In the genomic region with DNA sequence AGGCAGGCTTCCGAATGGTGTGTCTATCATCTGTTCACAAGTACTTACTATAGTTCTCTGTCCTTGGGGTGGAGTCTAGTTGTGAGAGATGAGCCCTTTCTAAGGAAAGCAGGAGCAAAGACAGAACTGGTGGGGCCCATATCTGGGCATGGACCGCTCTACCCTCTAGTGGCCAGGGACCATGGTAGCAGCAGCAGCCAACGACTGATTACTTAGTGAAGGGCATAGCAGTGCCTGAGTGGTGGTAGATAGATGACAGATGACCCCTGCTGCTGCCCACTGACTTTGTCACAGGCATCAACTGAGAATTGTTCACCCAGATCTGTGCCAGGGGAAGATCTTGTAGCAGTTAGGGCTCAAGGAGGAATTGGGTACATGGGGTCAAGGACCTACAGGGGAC, we compare ENCODE assay signal across 9 mouse cellular contexts. TPM values are rescaled to one million over a fixed set of nuclear protein-coding genes. Genes with fewer than 3 reads are reported as not detected.
DNase-seq lines count a peak whose midpoint lies in the region; ATAC-seq and TF ChIP-seq lines count a peak whose summit lies in the region.
"Had no signal": no experiment of that assay in that cellular context is flagged by ENCODE, and none has a peak within 500 bp of the region (broad histone marks: within the 10 kb centered on the region; RNA-seq: fewer than 3 reads in every experiment).

No protein-coding gene starts in this region.

- H3K27me3 ChIP-seq in forebrain, embryonic 11.5 days (ENCODE audit: control insufficient read depth, insufficient read depth, low read length): peaks cover 9% of the 10 kb centered on the region
- H3K27me3 ChIP-seq in forebrain, embryonic 13.5 days: peaks cover 19% of the 10 kb centered on the region

- H3K9me3 ChIP-seq in forebrain, embryonic 11.5 days (ENCODE audit: control insufficient read depth, low read length): no peaks in the 10 kb centered on the region
- H3K9me3 ChIP-seq in forebrain, embryonic 13.5 days (replicated peaks): no peaks in the 10 kb centered on the region

- no peak for ATAC-seq in forebrain, embryonic 11.5 days (replicated peaks; ENCODE audit: low FRiP score)
- no peak for ATAC-seq in forebrain, embryonic 13.5 days

- no peaks in the 10 kb centered on the region for H3K4me1 ChIP-seq in forebrain, embryonic 11.5 days (replicated peaks; ENCODE audit: control insufficient read depth, insufficient read depth, low read length)
- H3K4me1 ChIP-seq in forebrain, embryonic 13.5 days: no peaks in the 10 kb centered on the region; the same call in 1 of the 2 replicates
- no peaks in the 10 kb centered on the region for H3K4me1 ChIP-seq in embryonic fibroblast, embryonic 13.5 days (ENCODE audit: control insufficient read depth, insufficient read depth, low read length)

- intact Hi-C loops in left cerebral cortex, postnatal 14 days (cut with DNase I): loop anchor here (5.0 kb wide), 1 partner anchor 44 kb away; no protein-coding TSS in a partner anchor

- no peak for TF ChIP-seq POLR2A in embryonic fibroblast, embryonic 13.5 days (IDR thresholded peaks at IDR 0.05; ENCODE audit: low read depth, low read length)

- no peak overlapping the region for H3K9ac ChIP-seq in forebrain, embryonic 11.5 days (ENCODE audit: low read length)
- no peak overlapping the region for H3K9ac ChIP-seq in forebrain, embryonic 13.5 days

- H3K4me3 ChIP-seq in forebrain, embryonic 11.5 days (ENCODE audit: low read depth, low read length): no peak overlapping the region
- no peak overlapping the region for H3K4me3 ChIP-seq in forebrain, embryonic 13.5 days
- H3K4me3 ChIP-seq in embryonic fibroblast, embryonic 13.5 days (ENCODE audit: insufficient read depth, low read length): no peak overlapping the region

- no peak overlapping the region for H3K27ac ChIP-seq in forebrain, embryonic 11.5 days (ENCODE audit: low read depth, low read length)
- H3K27ac ChIP-seq in forebrain, embryonic 13.5 days: no peak overlapping the region
- no peak overlapping the region for H3K27ac ChIP-seq in embryonic fibroblast, embryonic 13.5 days (ENCODE audit: insufficient read depth, low read length)

- 47% methylated on average over 3 of the region's 3 CpGs for WGBS in forebrain, embryonic 11.5 days
- WGBS in forebrain, embryonic 13.5 days: 30% methylated on average over 3 of the region's 3 CpGs

- peak; percentile 70 for DNase-seq in forebrain, embryonic 11.5 days (ENCODE audit: low spot score)
- peak; percentile 58 to 60 for DNase-seq in left cerebral cortex, postnatal 14 days (ENCODE audit: low spot score in 2 of 2)
- DNase-seq in left cerebral cortex, adult 11 months (ENCODE audit: low spot score): no peak
- DNase-seq in ES-CJ7 (ENCODE audit: low read depth, low spot score): peak; percentile 39
- DNase-seq in testis, postnatal 14 days (ENCODE audit: low spot score): no peak
- no peak for DNase-seq in spleen, postnatal 4 days (ENCODE audit: low spot score in 2 of 2)

- peak; percentile 70 for TF ChIP-seq CTCF in embryonic fibroblast, embryonic 13.5 days (IDR thresholded peaks at IDR 0.05; ENCODE audit: borderline replicate concordance, insufficient read depth, low read length)

- H3K4me2 ChIP-seq in forebrain, embryonic 11.5 days (ENCODE audit: low read depth, low read length, severe bottlenecking): no peak overlapping the region
- no peak overlapping the region for H3K4me2 ChIP-seq in forebrain, embryonic 13.5 days

- H3K36me3 ChIP-seq in forebrain, embryonic 11.5 days (ENCODE audit: control insufficient read depth, insufficient read depth, low read length): no peaks in the 10 kb centered on the region
- no peaks in the 10 kb centered on the region for H3K36me3 ChIP-seq in forebrain, embryonic 13.5 days (ENCODE audit: poor library complexity, severe bottlenecking)

RNA-seq across cellular contexts. Expression of a gene that starts 12.0 kb away (rescaled TPM):
- polyA plus RNA-seq in forebrain, embryonic 11.5 days (2014; fragmentation: Nextera tagmentation; extraction: Ambion mirVana): 27.3 and 28.5 TPM in 2 replicates
- 7.6 and 9.8 TPM in 2 replicates for polyA plus RNA-seq in forebrain, embryonic 13.5 days (2015; fragmentation: Nextera tagmentation; extraction: Ambion mirVana)
- 1 to 10 TPM; 2.6 to 4.5 TPM for total RNA-seq in left cerebral cortex, postnatal 14 days (2021)
- not detected in 2 replicates for polyA plus RNA-seq in embryonic fibroblast, embryonic 13.5 days (2011; ENCODE audit: insufficient read length, low read depth, missing spikeins)
- total RNA-seq: ES-E14 had no signal

RNA-seq across cellular contexts. Expression of a gene that starts 33.0 kb away (rescaled TPM):
- polyA plus RNA-seq in forebrain, embryonic 11.5 days (2014; fragmentation: Nextera tagmentation; extraction: Ambion mirVana): 0.35 and 0.40 TPM in 2 replicates
- polyA plus RNA-seq in forebrain, embryonic 13.5 days (2015; fragmentation: Nextera tagmentation; extraction: Ambion mirVana): 0.40 and 0.60 TPM in 2 replicates
- total RNA-seq in left cerebral cortex, postnatal 14 days (2021): 1 to 10 TPM; 2.5 to 3.6 TPM
- not detected in 2 replicates for polyA plus RNA-seq in embryonic fibroblast, embryonic 13.5 days (2011; ENCODE audit: insufficient read length, low read depth, missing spikeins)

Comparison
In these comparisons a context has a peak if more than half of its experiments do, and no peak if none do; other contexts are left out.
1. DNase-seq: peak in forebrain, embryonic 11.5 days (single experiment), left cerebral cortex, postnatal 14 days (2 of 2) and ES-CJ7 (single experiment); none in left cerebral cortex, adult 11 months (single experiment), testis, postnatal 14 days (single experiment) and spleen, postnatal 4 days (0 of 2).